Mouse (Mus musculus): ENCODE data around the gene Gm49373. TPM values are rescaled to one million over a fixed set of nuclear protein-coding genes. Genes with fewer than 3 reads are reported as not detected.
"Not testable (repeated sequence)": the region's sequence is repeated elsewhere in the genome, so short reads cannot be mapped to it uniquely, and the experiment has no call there.

Gm49373 gene
- polyA plus RNA-seq, 2 experiments = 1.0 to 1.9 TPM

GRCm38 (mm10) chr9:21045235-21045634, 27.7 kb downstream of the Gm49373 start:
- ATAC-seq (ENCODE audit: low FRiP score, low read depth) (no peak), DNase-seq (ENCODE audit: low spot score) (no peak)
- no peak overlapping the region for H3K4me3 ChIP-seq (replicated peaks; ENCODE audit: low read length)
- no peaks in the 10 kb centered on the region for H3K4me1 ChIP-seq (ENCODE audit: control insufficient read depth, insufficient read depth, low read length)
- no peaks in the 10 kb centered on the region for H3K27me3 ChIP-seq (ENCODE audit: control insufficient read depth, insufficient read depth, low read length)
- WGBS = 78% methylated on average over 3 of the region's 3 CpGs
- no peak overlapping the region for H3K27ac ChIP-seq (replicated peaks; ENCODE audit: low read depth, low read length)
- H3K9me3 ChIP-seq (ENCODE audit: control insufficient read depth, low read length) = no peaks in the 10 kb centered on the region
- H3K4me2 ChIP-seq (replicated peaks; ENCODE audit: low read depth, low read length, severe bottlenecking) = no peak overlapping the region
- no peak overlapping the region for H3K9ac ChIP-seq (ENCODE audit: low read depth, low read length, severe bottlenecking)
- no peaks in the 10 kb centered on the region for H3K36me3 ChIP-seq (ENCODE audit: control insufficient read depth, insufficient read depth, low read length)
- no peak for TF ChIP-seq POLR2A (IDR thresholded peaks at IDR 0.05; ENCODE audit: borderline replicate concordance, extremely low read depth, insufficient read depth, insufficient read length)

GRCm38 (mm10) chr9:21044785-21045184, 28.1 kb downstream of the Gm49373 start:
- H3K9me3 ChIP-seq (ENCODE audit: control insufficient read depth, low read length); ATAC-seq (ENCODE audit: low FRiP score, low read depth); H3K27ac ChIP-seq (replicated peaks; ENCODE audit: low read depth, low read length); H3K9ac ChIP-seq (ENCODE audit: low read depth, low read length, severe bottlenecking); H3K36me3 ChIP-seq (ENCODE audit: control insufficient read depth, insufficient read depth, low read length); H3K27me3 ChIP-seq (ENCODE audit: control insufficient read depth, insufficient read depth, low read length); H3K4me2 ChIP-seq (replicated peaks; ENCODE audit: low read depth, low read length, severe bottlenecking); H3K4me1 ChIP-seq (ENCODE audit: control insufficient read depth, insufficient read depth, low read length); DNase-seq (ENCODE audit: low spot score); H3K4me3 ChIP-seq (replicated peaks; ENCODE audit: low read length): not testable (repeated sequence)
- 45% methylated on average over 1 of the region's 1 CpGs for WGBS

- no peak overlapping the region for H3K27ac ChIP-seq (replicated peaks; ENCODE audit: low read depth, low read length)
- no peak overlapping the region for H3K9ac ChIP-seq (ENCODE audit: low read depth, low read length, severe bottlenecking)
- no peak for DNase-seq (ENCODE audit: low spot score)
- 94% methylated on average over 4 of the region's 4 CpGs for WGBS
- no peaks in the 10 kb centered on the region for H3K9me3 ChIP-seq (ENCODE audit: control insufficient read depth, low read length)
- peaks cover 10% of the 10 kb centered on the region for H3K27me3 ChIP-seq (ENCODE audit: control insufficient read depth, insufficient read depth, low read length)
- TF ChIP-seq POLR2A (IDR thresholded peaks at IDR 0.05; ENCODE audit: borderline replicate concordance, extremely low read depth, insufficient read depth, insufficient read length) = no peak
- H3K4me2 ChIP-seq (replicated peaks; ENCODE audit: low read depth, low read length, severe bottlenecking) = no peak overlapping the region
- H3K4me1 ChIP-seq (ENCODE audit: control insufficient read depth, insufficient read depth, low read length) = no peaks in the 10 kb centered on the region
- H3K4me3 ChIP-seq (replicated peaks; ENCODE audit: low read length) = no peak overlapping the region
- no peaks in the 10 kb centered on the region for H3K36me3 ChIP-seq (ENCODE audit: control insufficient read depth, insufficient read depth, low read length)
- ATAC-seq (ENCODE audit: low FRiP score, low read depth) = no peak
Observed at GRCm38 (mm10) chr9:21043563-21043962, 29.3 kb downstream of the Gm49373 start.

- no peaks in the 10 kb centered on the region for H3K36me3 ChIP-seq (ENCODE audit: control insufficient read depth, insufficient read depth, low read length)
- WGBS = 37% methylated on average over 4 of the region's 4 CpGs
- H3K27me3 ChIP-seq (ENCODE audit: control insufficient read depth, insufficient read depth, low read length) = peaks cover 33% of the 10 kb centered on the region
- H3K4me2 ChIP-seq (replicated peaks; ENCODE audit: low read depth, low read length, severe bottlenecking) = no peak overlapping the region
- DNase-seq (ENCODE audit: low spot score) (no peak), ATAC-seq (ENCODE audit: low FRiP score, low read depth) (no peak)
- no peak overlapping the region for H3K27ac ChIP-seq (replicated peaks; ENCODE audit: low read depth, low read length)
- no peak overlapping the region for H3K9ac ChIP-seq (ENCODE audit: low read depth, low read length, severe bottlenecking)
- no peaks in the 10 kb centered on the region for H3K9me3 ChIP-seq (ENCODE audit: control insufficient read depth, low read length)
- H3K4me3 ChIP-seq (replicated peaks; ENCODE audit: low read length) = no peak overlapping the region
- peaks cover 11% of the 10 kb centered on the region for H3K4me1 ChIP-seq (ENCODE audit: control insufficient read depth, insufficient read depth, low read length)
- TF ChIP-seq POLR2A (IDR thresholded peaks at IDR 0.05; ENCODE audit: borderline replicate concordance, extremely low read depth, insufficient read depth, insufficient read length) = no peak
Observed at GRCm38 (mm10) chr9:21041308-21041707, 31.6 kb downstream of the Gm49373 start.

- no peak overlapping the region for H3K4me3 ChIP-seq (replicated peaks; ENCODE audit: low read length)
- DNase-seq (ENCODE audit: low spot score) = no peak
- no peak overlapping the region for H3K9ac ChIP-seq (ENCODE audit: low read depth, low read length, severe bottlenecking)
- no peak overlapping the region for H3K27ac ChIP-seq (replicated peaks; ENCODE audit: low read depth, low read length)
- no peak for TF ChIP-seq POLR2A (IDR thresholded peaks at IDR 0.05; ENCODE audit: borderline replicate concordance, extremely low read depth, insufficient read depth, insufficient read length)
- no peaks in the 10 kb centered on the region for H3K9me3 ChIP-seq (ENCODE audit: control insufficient read depth, low read length)
- no peak for ATAC-seq (ENCODE audit: low FRiP score, low read depth)
- no peak overlapping the region for H3K4me2 ChIP-seq (replicated peaks; ENCODE audit: low read depth, low read length, severe bottlenecking)
- H3K4me1 ChIP-seq (ENCODE audit: control insufficient read depth, insufficient read depth, low read length) = peaks cover 11% of the 10 kb centered on the region
- peaks cover 48% of the 10 kb centered on the region for H3K27me3 ChIP-seq (ENCODE audit: control insufficient read depth, insufficient read depth, low read length)
- H3K36me3 ChIP-seq (ENCODE audit: control insufficient read depth, insufficient read depth, low read length) = no peaks in the 10 kb centered on the region
- WGBS = 71% methylated on average over 3 of the region's 3 CpGs
Observed at GRCm38 (mm10) chr9:21039779-21040178, 33.1 kb downstream of the Gm49373 start.

GRCm38 (mm10) chr9:21037481-21037891, 35.4 kb downstream of the Gm49373 start:
- Histone ChIP-seq H3K27me3 (ENCODE audit: control insufficient read depth, insufficient read depth, low read length) (peaks cover 71% of the 10 kb centered on the region), H3K4me1 (ENCODE audit: control insufficient read depth, insufficient read depth, low read length) (peaks cover 15% of the 10 kb centered on the region), H3K4me2 (replicated peaks; ENCODE audit: low read depth, low read length, severe bottlenecking) (peak overlapping the region; percentile 54), H3K27ac (replicated peaks; ENCODE audit: low read depth, low read length) (no peak overlapping the region), H3K9ac (ENCODE audit: low read depth, low read length, severe bottlenecking) (peak overlapping the region; percentile 43), H3K4me3 (replicated peaks; ENCODE audit: low read length) (peak overlapping the region; percentile 37), H3K9me3 (ENCODE audit: control insufficient read depth, low read length) (no peaks in the 10 kb centered on the region), H3K36me3 (ENCODE audit: control insufficient read depth, insufficient read depth, low read length) (no peaks in the 10 kb centered on the region)
- TF ChIP-seq POLR2A (IDR thresholded peaks at IDR 0.05; ENCODE audit: borderline replicate concordance, extremely low read depth, insufficient read depth, insufficient read length) = no peak
- DNase-seq (ENCODE audit: low spot score) (peak; percentile 14), ATAC-seq (ENCODE audit: low FRiP score, low read depth) (0 out of 2 replicates have a peak, but pooled peaks have one; percentile 15)
- 2% methylated on average over 31 of the region's 31 CpGs for WGBS

All from limb, embryonic 14.5 days (tissue).